Comparison of ENCODE assay signal across 16 mouse cellular contexts in genomic region chr5:39705539-39705938, GRCm38 (mm10).
"Had no signal": no experiment of that assay in that cellular context is flagged by ENCODE, and none has a peak within 500 bp of the region (broad histone marks: within the 10 kb centered on the region; RNA-seq: fewer than 3 reads in every experiment).

No protein-coding gene starts in this region.

- DNase-seq: right cerebral cortex, adult 18-20 months; right cerebral cortex, postnatal 14 days; right cerebral cortex, postnatal 25 days; right cerebral cortex, postnatal 4 days; spleen, adult 18-20 months; thymus, adult 18-20 months; thymus, adult 2 months; thymus, postnatal 14 days; thymus, postnatal 25 days; thymus, postnatal 36 days; thymus, postnatal 4 days had no signal

- H3K4me2 ChIP-seq: neural tube, embryonic 12.5 days; neural tube, embryonic 13.5 days; neural tube, embryonic 15.5 days; stomach, embryonic 15.5 days had no signal

- H3K9ac ChIP-seq: neural tube, embryonic 12.5 days; neural tube, embryonic 13.5 days; neural tube, embryonic 15.5 days; stomach, embryonic 15.5 days had no signal

- H3K36me3 ChIP-seq: neural tube, embryonic 12.5 days; neural tube, embryonic 13.5 days; neural tube, embryonic 15.5 days; stomach, embryonic 15.5 days had no signal

- H3K27me3 ChIP-seq: neural tube, embryonic 12.5 days; neural tube, embryonic 13.5 days; neural tube, embryonic 15.5 days; stomach, embryonic 15.5 days had no signal

- H3K27ac ChIP-seq: neural tube, embryonic 12.5 days; neural tube, embryonic 13.5 days; neural tube, embryonic 15.5 days; stomach, embryonic 15.5 days; stomach, postnatal 0 days had no signal

- H3K4me1 ChIP-seq: neural tube, embryonic 12.5 days; neural tube, embryonic 13.5 days; neural tube, embryonic 15.5 days; stomach, embryonic 15.5 days had no signal

- H3K4me3 ChIP-seq: neural tube, embryonic 12.5 days; neural tube, embryonic 13.5 days; neural tube, embryonic 15.5 days; stomach, embryonic 15.5 days had no signal

- H3K9me3 ChIP-seq: neural tube, embryonic 12.5 days; neural tube, embryonic 13.5 days; neural tube, embryonic 15.5 days; stomach, embryonic 15.5 days had no signal
